Comparison of ENCODE assay signal across 8 mouse cellular contexts in the genomic region with DNA sequence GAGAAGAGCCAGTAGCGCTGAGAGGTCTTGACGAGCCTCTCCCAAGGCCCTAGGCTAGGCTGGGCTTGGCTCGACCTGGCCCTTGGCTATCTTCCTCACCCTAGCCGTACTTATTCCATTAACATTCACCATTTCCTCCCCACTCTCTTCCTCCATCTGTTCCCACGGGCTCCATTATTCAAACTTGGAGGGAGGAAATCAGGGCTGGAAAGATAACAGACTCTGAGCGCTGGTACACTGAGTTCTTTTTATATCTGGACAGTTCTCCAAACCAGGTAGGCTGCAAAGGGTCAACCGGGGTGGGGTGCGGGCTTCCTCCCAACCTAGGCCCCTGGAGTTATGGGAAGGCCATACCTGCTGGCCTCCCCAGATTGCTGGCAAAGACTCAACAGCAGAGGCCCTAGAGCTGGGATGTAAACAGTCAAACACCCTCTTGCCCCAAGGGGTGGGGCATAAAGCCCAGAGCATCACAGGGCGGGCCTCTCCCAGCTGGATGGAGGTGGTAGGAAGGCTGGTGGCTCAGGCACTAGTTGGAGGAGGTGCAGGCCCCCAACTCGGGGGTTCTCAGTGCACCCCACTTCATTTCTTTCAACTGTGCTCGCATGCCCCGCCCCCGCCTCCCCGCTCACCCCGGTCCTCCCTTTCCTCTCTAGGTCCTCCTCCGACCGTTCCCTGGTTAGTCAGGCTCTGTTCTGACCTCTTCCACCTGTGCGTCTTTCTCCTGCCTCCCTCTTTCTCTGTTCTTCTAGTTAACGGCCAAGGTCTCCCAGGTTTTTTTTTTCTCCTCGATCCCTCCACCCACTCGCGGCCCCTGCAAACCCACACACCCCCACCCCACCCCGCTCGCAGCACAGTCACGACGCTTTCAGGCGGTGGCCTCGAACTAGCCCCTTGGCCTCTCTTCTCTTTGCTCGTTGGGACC. TPM values are rescaled to one million over a fixed set of nuclear protein-coding genes. Genes with fewer than 3 reads are reported as not detected.
A peak's percentile ranks its signal among the peaks of the same experiment; 100 is the strongest.
DNase-seq lines count a peak whose midpoint lies in the region; ATAC-seq and TF ChIP-seq lines count a peak whose summit lies in the region.

B3gnt8 (plus strand) TSS at position 146 of the 922 bp plus-strand sequence.

- no peak for TF ChIP-seq EP300 in liver, embryonic 14.5 days (IDR thresholded peaks at IDR 0.05; ENCODE audit: low read depth)

- H3K27ac ChIP-seq in forebrain, embryonic 16.5 days (ENCODE audit: low read length) = no peak within 1 kb of the TSS
- no peak within 1 kb of the TSS for H3K27ac ChIP-seq in hindbrain, embryonic 14.5 days
- H3K27ac ChIP-seq in liver, embryonic 14.5 days = no peak within 1 kb of the TSS
- H3K27ac ChIP-seq in neural tube, embryonic 13.5 days (replicated peaks) = peak within 1 kb of the TSS; percentile 52; the same call in 1 of the 2 replicates

- DNase-seq in CD4-positive helper T cell, adult 2 months (ENCODE audit: low read depth, low spot score) = peak; percentile 17
- DNase-seq in adrenal gland, postnatal 14 days = peak; percentile 63
- no peak for DNase-seq in hindbrain, embryonic 14.5 days (ENCODE audit: low spot score)
- no peak for DNase-seq in liver, embryonic 14.5 days (ENCODE audit: low read depth in 3 of 3, low spot score in 3 of 3)
- no peak for DNase-seq in left cerebral cortex, adult 18-20 months (ENCODE audit: low spot score in 2 of 2)
- no peak for DNase-seq in frontal cortex, postnatal 14 days (ENCODE audit: low spot score in 2 of 2)

- H3K4me2 ChIP-seq in forebrain, embryonic 16.5 days (ENCODE audit: low read length) = peak within 1 kb of the TSS; percentile 37
- peak within 1 kb of the TSS; percentile 43 for H3K4me2 ChIP-seq in hindbrain, embryonic 14.5 days (replicated peaks)
- H3K4me2 ChIP-seq in liver, embryonic 14.5 days (ENCODE audit: low read depth) = peak within 1 kb of the TSS; percentile 74
- H3K4me2 ChIP-seq in neural tube, embryonic 13.5 days = peak within 1 kb of the TSS; percentile 51

- H3K4me3 ChIP-seq in forebrain, embryonic 16.5 days (replicated peaks; ENCODE audit: low read length) = peak within 1 kb of the TSS; percentile 24
- peak within 1 kb of the TSS; percentile 9 for H3K4me3 ChIP-seq in hindbrain, embryonic 14.5 days (replicated peaks; ENCODE audit: low read length)
- peak within 1 kb of the TSS; percentile 36 to 48 for H3K4me3 ChIP-seq in liver, embryonic 14.5 days (ENCODE audit: insufficient read depth in 1 of 2, low read depth in 2 of 2, low read length in 2 of 2)
- peak within 1 kb of the TSS; percentile 29 for H3K4me3 ChIP-seq in neural tube, embryonic 13.5 days

- ATAC-seq in forebrain, embryonic 16.5 days = no peak; the same call in 1 of the 2 replicates
- ATAC-seq in hindbrain, embryonic 14.5 days (ENCODE audit: low FRiP score) = no peak
- ATAC-seq in liver, embryonic 14.5 days (ENCODE audit: insufficient read depth) = peak; percentile 46; the same call in 1 of the 2 replicates
- no peak for ATAC-seq in neural tube, embryonic 13.5 days (ENCODE audit: low read depth)

- WGBS in forebrain, embryonic 16.5 days = 23% methylated on average over 25 of the region's 29 CpGs
- 21% methylated on average over 29 of the region's 29 CpGs for WGBS in hindbrain, embryonic 14.5 days
- WGBS in liver, embryonic 14.5 days (ENCODE audit: insufficient replicate concordance) = 13% methylated on average over 29 of the region's 29 CpGs
- 17% methylated on average over 29 of the region's 29 CpGs for WGBS in neural tube, embryonic 13.5 days

- peaks cover 10% of the 10 kb centered on the region for H3K4me1 ChIP-seq in forebrain, embryonic 16.5 days (replicated peaks; ENCODE audit: control insufficient read depth, insufficient read depth, low read length)
- peaks cover 9% of the 10 kb centered on the region; the same call in 1 of the 2 replicates for H3K4me1 ChIP-seq in hindbrain, embryonic 14.5 days (replicated peaks; ENCODE audit: control insufficient read depth, insufficient read depth, low read length)
- peaks cover 7 to 11% of the 10 kb centered on the region in 2 experiments for H3K4me1 ChIP-seq in liver, embryonic 14.5 days (replicated peaks; ENCODE audit: control insufficient read depth in 2 of 2, insufficient read depth in 2 of 2, low read length in 1 of 2)
- peaks cover 21% of the 10 kb centered on the region for H3K4me1 ChIP-seq in neural tube, embryonic 13.5 days (replicated peaks)

- H3K9me3 ChIP-seq in forebrain, embryonic 16.5 days (ENCODE audit: control insufficient read depth, low read length) = no peaks in the 10 kb centered on the region
- H3K9me3 ChIP-seq in hindbrain, embryonic 14.5 days (ENCODE audit: control insufficient read depth, low read length) = no peaks in the 10 kb centered on the region
- no peaks in the 10 kb centered on the region for H3K9me3 ChIP-seq in liver, embryonic 14.5 days (ENCODE audit: control insufficient read depth, low read length)
- H3K9me3 ChIP-seq in neural tube, embryonic 13.5 days = no peaks in the 10 kb centered on the region

- H3K36me3 ChIP-seq in forebrain, embryonic 16.5 days (ENCODE audit: control insufficient read depth, insufficient read depth) = peaks cover 14% of the 10 kb centered on the region
- H3K36me3 ChIP-seq in hindbrain, embryonic 14.5 days (replicated peaks; ENCODE audit: control insufficient read depth, insufficient read depth) = peaks cover 51% of the 10 kb centered on the region
- H3K36me3 ChIP-seq in liver, embryonic 14.5 days (replicated peaks; ENCODE audit: control insufficient read depth, insufficient read depth, low read depth) = no peaks in the 10 kb centered on the region
- H3K36me3 ChIP-seq in neural tube, embryonic 13.5 days = peaks cover 73% of the 10 kb centered on the region

- H3K9ac ChIP-seq in forebrain, embryonic 16.5 days (replicated peaks; ENCODE audit: low read depth, low read length) = peak within 1 kb of the TSS; percentile 0; the same call in 1 of the 2 replicates
- H3K9ac ChIP-seq in hindbrain, embryonic 14.5 days = no peak within 1 kb of the TSS
- peak within 1 kb of the TSS; percentile 32 for H3K9ac ChIP-seq in liver, embryonic 14.5 days (replicated peaks)
- peak within 1 kb of the TSS; percentile 61 for H3K9ac ChIP-seq in neural tube, embryonic 13.5 days

- H3K27me3 ChIP-seq in forebrain, embryonic 16.5 days (replicated peaks; ENCODE audit: control insufficient read depth, insufficient read depth, low read length) = peaks cover 9% of the 10 kb centered on the region
- peaks cover 19% of the 10 kb centered on the region for H3K27me3 ChIP-seq in hindbrain, embryonic 14.5 days (ENCODE audit: control insufficient read depth, insufficient read depth, low read length)
- no peaks in the 10 kb centered on the region for H3K27me3 ChIP-seq in liver, embryonic 14.5 days (ENCODE audit: control insufficient read depth, insufficient read depth, low read length)
- peaks cover 22% of the 10 kb centered on the region for H3K27me3 ChIP-seq in neural tube, embryonic 13.5 days

- no peak for TF ChIP-seq CTCF in liver, embryonic 14.5 days (IDR thresholded peaks at IDR 0.05; ENCODE audit: low read depth)

RNA-seq across cellular contexts. Expression of gene B3gnt8, which starts in this region (rescaled TPM):
- total RNA-seq in adrenal gland, postnatal 14 days (2021) = 3.6 and 6.2 TPM in 2 replicates
- polyA plus RNA-seq in forebrain, embryonic 16.5 days (2015; fragmentation: Nextera tagmentation; extraction: Ambion mirVana) = 0.44 and 0.92 TPM in 2 replicates
- polyA plus RNA-seq in hindbrain, embryonic 14.5 days (2014; fragmentation: Nextera tagmentation; extraction: Ambion mirVana) = 0.27 and 0.43 TPM in 2 replicates
- polyA plus RNA-seq in liver, embryonic 14.5 days (2012; rRNA removed) = 1.6 TPM in 2 replicates
- polyA plus RNA-seq in liver, embryonic 14.5 days (2014; fragmentation: Nextera tagmentation; extraction: Ambion mirVana) = 0.72 and 0.81 TPM in 2 replicates
- polyA plus RNA-seq in neural tube, embryonic 13.5 days (2015; fragmentation: Nextera tagmentation; extraction: Ambion mirVana) = 2.9 and 6.3 TPM in 2 replicates
- total RNA-seq in left cerebral cortex, adult 18-20 months (2021) = 1 to 10 TPM in 1 of 2 experiments, under 1 TPM in 1; 0.86 to 1.0 TPM

Comparison
In these comparisons a context has a peak if more than half of its experiments do, and no peak if none do; other contexts are left out.
1. DNase-seq: peak in CD4-positive helper T cell, adult 2 months (single experiment) and adrenal gland, postnatal 14 days (single experiment); none in hindbrain, embryonic 14.5 days (single experiment), liver, embryonic 14.5 days (0 of 3), left cerebral cortex, adult 18-20 months (0 of 2) and frontal cortex, postnatal 14 days (0 of 2).
2. Peak in every context shown above with its lines, with median percentiles within 50 percentile points of each other: H3K4me2 ChIP-seq and H3K4me3 ChIP-seq.